Mouse (Mus musculus) stomach, embryonic 16.5 days (tissue): ENCODE measurements around the gene Abca6. TPM values are rescaled to one million over a fixed set of nuclear protein-coding genes. Genes with fewer than 3 reads are reported as not detected.

ENCODE experiments used
- ATAC-seq: fragments of 200-750 bp; cut with Nextera tagmentation; 2 replicates; pipeline ENCODE4 v1.8.0; 2017; ENCODE audit warnings: moderate number of reproducible peaks, moderate TSS enrichment; ENCODE audit not compliant: insufficient read depth, low FRiP score
- H3K27ac ChIP-seq: fragments of 300-500 bp; sonication (generic); 2 replicates; pipeline ENCODE4 v1.5.1; 2014; ENCODE audit warnings: low read length
- H3K27me3 ChIP-seq: fragments of 300-500 bp; sonication (generic); 2 replicates; pipeline ENCODE4 v1.6.1; 2014; ENCODE audit warnings: low read length, control low read depth, mixed read lengths; ENCODE audit not compliant: control insufficient read depth, insufficient read depth
- H3K36me3 ChIP-seq: fragments of 300-500 bp; sonication (generic); 2 replicates; pipeline ENCODE4 v1.6.1; 2014; ENCODE audit warnings: low read length; ENCODE audit not compliant: control insufficient read depth, insufficient read depth
- H3K4me1 ChIP-seq: fragments of 300-500 bp; sonication (generic); 2 replicates; pipeline ENCODE4 v1.6.1; 2014; ENCODE audit warnings: low read length, control low read depth, mixed read lengths; ENCODE audit not compliant: control insufficient read depth, insufficient read depth
- H3K4me2 ChIP-seq: fragments of 300-500 bp; sonication (generic); 2 replicates; pipeline ENCODE4 v1.6.1; 2014; ENCODE audit warnings: low read depth, low read length, mixed read lengths
- H3K4me3 ChIP-seq: fragments of 300-500 bp; sonication (generic); replicated peaks from 2 replicates; pipeline ENCODE4 v1.5.1; 2014; ENCODE audit warnings: mild to moderate bottlenecking, low read length
- H3K9ac ChIP-seq: fragments of 300-500 bp; sonication (generic); 2 replicates; pipeline ENCODE4 v1.6.1; 2014; ENCODE audit warnings: low read length
- H3K9me3 ChIP-seq: fragments of 300-500 bp; sonication (generic); replicated peaks from 2 replicates; pipeline ENCODE4 v1.6.1; 2016; ENCODE audit warnings: low read length, control low read depth; ENCODE audit not compliant: control insufficient read depth
- WGBS: fragments of 180-500 bp; shearing (Covaris S2); extraction: QIAGEN DNeasy Blood & Tissue Kit; methylation state at CpG from one replicate; pipeline ENCODE4 v1.1.7; 2014; 5-methylcytosine and 5-hydroxymethylcytosine counted together
- polyA plus RNA-seq: library from polyadenylated mRNA; unstranded; fragments of >200 nt; fragmentation: Nextera tagmentation; extraction: Ambion mirVana; gene quantifications from 2 replicates; pipeline ENCODE4 v1.2.1, GENCODE M21; 2015

The Abca6 gene
- polyA plus RNA-seq, 1 experiment from 2014 or later: 1.7 TPM

GRCm38 (mm10) chr11:110165822-110166221, 85.8 kb downstream of the Abca6 start:
- H3K36me3 ChIP-seq: no peaks in the 10 kb centered on the region
- H3K27ac ChIP-seq: no peak overlapping the region
- H3K4me3 ChIP-seq: no peak overlapping the region
- H3K9me3 ChIP-seq: no peaks in the 10 kb centered on the region
- H3K9ac ChIP-seq: no peak overlapping the region
- no peaks in the 10 kb centered on the region for H3K27me3 ChIP-seq
- 47% methylated on average over 3 of the region's 3 CpGs for WGBS
- H3K4me2 ChIP-seq: no peak overlapping the region
- no peaks in the 10 kb centered on the region for H3K4me1 ChIP-seq
- ATAC-seq: no peak

DNA sequence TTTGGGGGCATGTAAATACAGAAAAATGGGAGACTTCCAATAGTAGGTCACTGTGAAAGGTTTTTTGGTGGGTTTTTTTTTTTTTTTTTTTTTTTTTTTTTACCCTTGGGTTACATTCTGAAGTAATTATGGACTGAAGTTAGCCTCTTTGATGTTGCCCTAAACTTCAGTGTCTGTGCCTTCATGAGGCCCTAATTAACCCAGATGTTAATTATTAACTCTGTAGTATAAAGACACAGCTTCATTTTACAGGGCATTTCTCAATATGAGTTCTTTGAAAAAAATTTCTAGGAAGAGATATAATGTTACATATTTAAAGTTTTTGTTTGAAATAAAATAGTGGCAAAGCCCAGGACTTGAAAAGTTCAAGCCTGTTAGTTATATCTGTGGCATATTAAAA, 86.2 kb downstream of the Abca6 start:
- no peak overlapping the region for H3K4me2 ChIP-seq
- no peak for ATAC-seq

DNA sequence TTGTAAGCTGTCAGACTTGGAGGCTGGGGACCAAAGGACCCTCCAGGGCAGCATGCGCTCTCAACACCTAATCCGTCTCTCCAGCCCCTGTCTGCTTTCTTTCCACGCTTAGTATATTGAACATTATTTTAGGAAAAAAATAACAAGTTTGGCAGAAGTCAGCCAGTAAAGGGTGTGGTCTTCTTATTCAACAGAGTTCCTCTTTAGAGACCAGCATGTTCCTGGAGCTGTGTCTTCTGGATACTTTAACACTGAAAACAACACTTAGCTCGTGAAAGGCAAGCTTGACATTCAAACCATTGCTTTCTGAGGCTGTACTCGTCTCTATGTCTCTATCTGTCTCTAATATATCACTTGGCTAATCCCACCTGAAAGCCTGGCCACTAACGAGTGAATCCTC, 94.5 kb downstream of the Abca6 start:
- no peaks in the 10 kb centered on the region for H3K9me3 ChIP-seq
- H3K27me3 ChIP-seq: no peaks in the 10 kb centered on the region
- WGBS: 58% methylated on average over 6 of the region's 6 CpGs

More for the DNA sequence above, 86.2 kb downstream of the Abca6 start:
- H3K4me1 ChIP-seq: no peaks in the 10 kb centered on the region
- H3K36me3 ChIP-seq: no peaks in the 10 kb centered on the region
- H3K9me3 ChIP-seq: no peaks in the 10 kb centered on the region
- H3K27me3 ChIP-seq: no peaks in the 10 kb centered on the region
- H3K27ac ChIP-seq: no peak overlapping the region
- no peak overlapping the region for H3K9ac ChIP-seq
- no peak overlapping the region for H3K4me3 ChIP-seq

DNA sequence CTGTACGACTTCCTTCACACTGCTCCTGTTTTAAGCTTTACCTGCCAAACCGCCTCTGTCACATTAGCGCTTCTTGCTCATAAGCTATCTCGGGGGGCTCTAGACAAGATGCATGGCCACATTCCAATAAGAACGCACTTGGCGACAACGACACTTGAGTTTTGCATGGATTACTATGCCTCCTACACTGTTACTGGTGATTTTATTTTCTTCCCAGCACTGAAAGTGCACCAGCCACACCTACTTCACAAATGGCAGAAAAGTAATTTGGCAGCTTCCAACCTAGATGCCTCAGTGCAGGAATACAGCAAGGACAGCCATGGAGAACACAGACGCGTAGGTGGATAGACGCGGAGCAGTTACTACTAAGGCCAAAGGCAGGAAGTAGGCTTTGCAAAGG, 95.6 kb downstream of the Abca6 start:
- Histone ChIP-seq H3K27me3 (no peaks in the 10 kb centered on the region), H3K27ac (no peak overlapping the region), H3K4me3 (no peak overlapping the region), H3K9me3 (no peaks in the 10 kb centered on the region), H3K36me3 (no peaks in the 10 kb centered on the region), H3K4me1 (no peaks in the 10 kb centered on the region), H3K4me2 (no peak overlapping the region), H3K9ac (no peak overlapping the region)
- 92% methylated on average over 11 of the region's 11 CpGs for WGBS
- no peak for ATAC-seq

More for the DNA sequence above, 94.5 kb downstream of the Abca6 start:
- H3K27ac ChIP-seq: no peak overlapping the region
- no peak overlapping the region for H3K4me3 ChIP-seq
- H3K36me3 ChIP-seq: no peaks in the 10 kb centered on the region
- no peak overlapping the region for H3K4me2 ChIP-seq
- no peak overlapping the region for H3K9ac ChIP-seq
- no peaks in the 10 kb centered on the region for H3K4me1 ChIP-seq
- ATAC-seq: no peak

DNA sequence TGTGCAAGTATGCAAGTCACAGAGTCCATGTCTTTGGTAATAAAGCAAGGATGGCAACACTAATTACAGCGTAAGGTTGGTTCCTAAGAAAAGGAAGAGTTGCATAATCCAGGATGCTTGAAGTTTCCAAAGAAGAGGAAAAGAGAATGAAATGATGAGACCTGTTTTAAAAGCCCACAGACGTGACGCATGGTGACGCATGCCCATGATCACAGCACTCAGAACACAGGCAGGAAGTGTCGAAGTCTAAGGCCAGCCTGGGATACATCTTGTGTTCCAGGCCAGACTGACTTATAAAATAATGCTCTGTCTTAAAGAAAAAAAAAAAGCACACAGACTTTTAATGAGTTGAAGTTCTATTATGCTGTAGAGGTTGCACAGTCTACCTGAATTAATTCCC, 103.9 kb downstream of the Abca6 start:
- Histone ChIP-seq H3K9ac (no peak overlapping the region), H3K9me3 (no peaks in the 10 kb centered on the region), H3K4me3 (no peak overlapping the region), H3K4me1 (no peaks in the 10 kb centered on the region), H3K27me3 (no peaks in the 10 kb centered on the region), H3K4me2 (no peak overlapping the region), H3K36me3 (no peaks in the 10 kb centered on the region), H3K27ac (no peak overlapping the region)
- no peak for ATAC-seq
- 92% methylated on average over 5 of the region's 5 CpGs for WGBS

DNA sequence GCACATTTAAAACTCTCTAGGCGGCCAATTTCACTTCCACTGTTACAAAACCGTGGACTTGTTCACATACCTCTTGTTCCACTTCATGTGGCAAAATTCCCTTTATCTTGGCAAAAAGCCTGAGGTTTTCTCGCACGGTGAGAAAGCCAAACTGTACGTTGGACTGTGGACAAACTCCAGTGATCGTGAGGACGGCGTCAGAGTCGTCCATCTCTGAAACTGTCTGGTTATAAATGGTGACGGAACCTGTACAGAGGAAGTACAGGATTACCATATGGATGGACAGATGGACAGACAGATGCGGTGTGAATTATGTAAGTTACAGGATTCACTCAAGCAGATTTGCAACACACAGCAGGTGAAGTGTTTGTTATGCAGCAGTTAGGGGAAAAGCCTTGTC, 106.2 kb downstream of the Abca6 start:
- H3K9me3 ChIP-seq: no peaks in the 10 kb centered on the region
- H3K27me3 ChIP-seq: no peaks in the 10 kb centered on the region
- 80% methylated on average over 11 of the region's 11 CpGs for WGBS
- H3K4me2 ChIP-seq: no peak overlapping the region
- no peak overlapping the region for H3K9ac ChIP-seq
- H3K27ac ChIP-seq: no peak overlapping the region
- no peak overlapping the region for H3K4me3 ChIP-seq
- H3K36me3 ChIP-seq: no peaks in the 10 kb centered on the region
- H3K4me1 ChIP-seq: no peaks in the 10 kb centered on the region
- ATAC-seq: no peak

DNA sequence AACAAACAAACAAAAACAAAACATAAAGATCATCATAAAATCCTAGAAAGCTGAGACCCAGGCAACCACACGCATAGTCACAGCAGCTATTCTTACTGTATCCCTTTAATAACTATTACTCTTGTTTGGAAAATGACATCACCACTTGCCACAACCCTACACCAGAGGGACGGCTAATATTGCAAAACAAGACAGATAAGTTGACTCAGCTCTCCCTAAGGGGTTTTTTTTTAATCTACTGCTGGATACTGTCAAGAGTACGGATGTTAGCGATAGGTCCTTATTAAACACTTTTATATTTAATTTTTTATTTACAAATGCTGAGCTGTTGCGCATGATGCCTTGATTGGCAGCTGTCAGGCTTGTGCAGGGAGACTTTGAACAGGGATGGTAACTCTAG, 120.8 kb downstream of the Abca6 start:
- ATAC-seq: no peak
- Histone ChIP-seq H3K36me3 (no peaks in the 10 kb centered on the region), H3K9me3 (no peaks in the 10 kb centered on the region), H3K27me3 (no peaks in the 10 kb centered on the region), H3K4me2 (no peak overlapping the region), H3K4me3 (no peak overlapping the region), H3K4me1 (no peaks in the 10 kb centered on the region), H3K9ac (no peak overlapping the region), H3K27ac (no peak overlapping the region)
- 74% methylated on average over 5 of the region's 5 CpGs for WGBS

Other genes with a start within 250 kb of the Abca6 start
- gene Abca8a, start 155.8 kb downstream of the Abca6 start, polyA plus RNA-seq: 3.3 and 4.3 TPM in 2 replicates
- gene Abca9, start 83.6 kb downstream of the Abca6 start, polyA plus RNA-seq: 2.3 and 3.2 TPM in 2 replicates
- gene Abca5, start 85.9 kb upstream of the Abca6 start, polyA plus RNA-seq: 3.8 and 4.3 TPM in 2 replicates
- 16.9 and 17.6 TPM in 2 replicates for gene Map2k6, start 147.3 kb upstream of the Abca6 start, polyA plus RNA-seq